Mouse (Mus musculus) hindbrain, embryonic 10.5 days (tissue): ENCODE results near the gene 4930544D05Rik. TPM values are rescaled to one million over a fixed set of nuclear protein-coding genes. Genes with fewer than 3 reads are reported as not detected.

ENCODE experiments used
- DNase-seq: peaks from one replicate; pipeline ENCODE4 v3.0.0-alpha.2; 2017; ENCODE audit warnings: low spot score
- H3K27ac ChIP-seq: fragments of 300-500 bp; sonication (generic); 2 replicates; pipeline ENCODE4 v1.5.1; 2016; ENCODE audit warnings: mild to moderate bottlenecking, moderate library complexity
- H3K27me3 ChIP-seq: fragments of 300-500 bp; sonication (generic); 2 replicates; pipeline ENCODE4 v1.6.1; 2016; ENCODE audit warnings: mild to moderate bottlenecking; ENCODE audit not compliant: poor library complexity, insufficient read depth, severe bottlenecking
- H3K36me3 ChIP-seq: fragments of 300-500 bp; sonication (generic); 2 replicates; pipeline ENCODE4 v1.6.1; 2016; ENCODE audit warnings: mild to moderate bottlenecking, moderate library complexity
- H3K4me1 ChIP-seq: fragments of 300-500 bp; sonication (generic); replicated peaks from 2 replicates; pipeline ENCODE4 v1.6.1; 2016; ENCODE audit warnings: mild to moderate bottlenecking
- H3K4me3 ChIP-seq: fragments of 300-500 bp; sonication (generic); 2 replicates; pipeline ENCODE4 v1.5.1; 2016; ENCODE audit warnings: mild to moderate bottlenecking, moderate library complexity
- H3K9me3 ChIP-seq: fragments of 300-500 bp; sonication (generic); 2 replicates; pipeline ENCODE4 v1.6.1; 2016; ENCODE audit warnings: mild to moderate bottlenecking, moderate library complexity
- WGBS: fragments of 180-500 bp; shearing (Covaris S2); methylation state at CpG from one replicate; pipeline ENCODE4 v1.1.7; 2016; 5-methylcytosine and 5-hydroxymethylcytosine counted together
- polyA plus RNA-seq: library from polyadenylated mRNA; unstranded; fragments of >200 nt; fragmentation: Nextera tagmentation; extraction: Ambion mirVana; gene quantifications from 2 replicates; pipeline ENCODE4 v1.2.1, GENCODE M21; 2016

4930544D05Rik gene
- polyA plus RNA-seq, 1 experiment from 2014 or later = not detected

DNA sequence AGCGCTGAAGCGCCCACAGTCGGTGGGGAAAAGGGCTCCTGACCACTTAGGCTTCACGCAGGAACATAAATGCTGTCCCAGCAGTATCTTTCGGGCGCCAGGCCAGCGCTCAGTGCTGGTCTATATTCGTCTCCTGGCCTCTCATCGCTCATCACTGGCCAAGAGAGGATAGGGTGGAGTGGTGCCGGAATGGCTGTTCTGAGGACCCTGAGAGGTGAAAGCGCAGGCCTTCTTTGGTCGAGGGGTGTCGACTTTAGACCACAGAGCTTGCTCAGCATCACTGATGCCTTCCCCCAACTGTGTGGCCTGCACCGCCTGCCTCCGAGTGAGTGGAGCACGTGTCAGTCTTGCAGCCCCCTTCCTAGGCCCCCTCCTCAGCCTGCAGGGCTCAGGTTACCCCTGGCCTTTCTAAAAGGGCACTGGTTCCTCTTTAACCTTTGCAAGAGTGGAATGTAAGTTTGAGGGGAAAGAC is 40.8 kb downstream of the 4930544D05Rik start:
- Histone ChIP-seq H3K4me1 (peaks cover 60% of the 10 kb centered on the region), H3K9me3 (no peaks in the 10 kb centered on the region), H3K36me3 (peaks cover 34% of the 10 kb centered on the region), H3K27me3 (no peaks in the 10 kb centered on the region), H3K4me3 (peak overlapping the region; percentile 97), H3K27ac (peak overlapping the region; percentile 99)
- peak; percentile 74 for DNase-seq
- WGBS = 3% methylated on average over 16 of the region's 16 CpGs

DNA sequence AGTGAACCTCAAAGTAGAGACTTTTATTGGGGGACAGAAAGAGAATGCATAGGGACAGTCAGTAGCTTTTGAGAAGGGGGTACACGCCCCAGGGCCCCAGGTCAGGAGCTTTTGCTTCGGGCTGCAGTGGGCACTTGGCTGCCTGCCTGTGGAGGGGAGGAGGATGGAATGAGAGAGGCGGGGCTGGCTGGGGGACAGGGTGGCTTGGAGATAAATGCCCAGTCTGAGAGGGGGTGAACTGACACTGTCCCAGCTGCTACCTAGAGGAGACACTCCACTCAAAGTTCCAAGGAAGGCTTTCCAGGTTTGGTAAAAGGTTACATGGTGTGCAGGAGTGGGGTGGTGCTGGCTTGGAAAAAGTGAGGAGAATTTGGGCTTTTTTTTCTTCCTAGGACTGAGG is 41.3 kb downstream of the 4930544D05Rik start, which contains the start of gene Eno3:
TSS of gene Eno3 (plus strand) at position 239 of the 400 bp plus-strand sequence.
- H3K9me3 ChIP-seq = no peaks in the 10 kb centered on the region
- 2% methylated on average over 3 of the region's 3 CpGs for WGBS
- H3K36me3 ChIP-seq = peaks cover 34% of the 10 kb centered on the region
- H3K27me3 ChIP-seq = no peaks in the 10 kb centered on the region
- peak within 1 kb of the TSS; percentile 99 for H3K27ac ChIP-seq
- peak within 1 kb of the TSS; percentile 97 for H3K4me3 ChIP-seq
- H3K4me1 ChIP-seq = peaks cover 57% of the 10 kb centered on the region
- peak; percentile 49 for DNase-seq

- peak overlapping the region; percentile 97 for H3K4me3 ChIP-seq
- peaks cover 34% of the 10 kb centered on the region for H3K36me3 ChIP-seq
- WGBS = 55% methylated on average over 6 of the region's 6 CpGs
- H3K27ac ChIP-seq = peak overlapping the region; percentile 99
- no peaks in the 10 kb centered on the region for H3K9me3 ChIP-seq
- no peaks in the 10 kb centered on the region for H3K27me3 ChIP-seq
- no peak for DNase-seq
- H3K4me1 ChIP-seq = peaks cover 51% of the 10 kb centered on the region
Measured at GRCm38 (mm10) chr11:70657573-70657972, 41.9 kb downstream of the 4930544D05Rik start.

DNA sequence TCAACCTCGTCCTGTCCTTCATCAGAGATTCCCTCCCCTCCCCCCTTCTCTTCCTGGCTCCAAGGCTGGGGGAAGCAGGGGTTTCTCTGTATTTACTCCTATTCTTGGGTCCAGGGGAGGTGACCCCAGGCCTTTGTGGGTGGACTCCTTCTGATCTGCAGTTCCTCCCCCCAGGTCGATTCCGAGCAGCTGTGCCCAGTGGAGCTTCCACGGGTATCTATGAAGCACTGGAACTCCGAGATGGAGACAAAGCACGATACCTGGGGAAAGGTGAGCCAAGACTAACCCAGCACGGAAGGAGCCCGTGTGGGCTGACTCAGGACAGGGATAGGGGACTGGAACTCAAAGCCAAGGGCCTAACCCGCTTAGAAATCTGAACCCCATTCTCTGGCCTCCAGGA is 42.3 kb downstream of the 4930544D05Rik start:
- Histone ChIP-seq H3K9me3 (no peaks in the 10 kb centered on the region), H3K27me3 (no peaks in the 10 kb centered on the region), H3K36me3 (peaks cover 34% of the 10 kb centered on the region), H3K4me3 (peak overlapping the region; percentile 97; the same call in 1 of the 2 replicates), H3K4me1 (peaks cover 46% of the 10 kb centered on the region), H3K27ac (peak overlapping the region; percentile 99)
- WGBS = 55% methylated on average over 9 of the region's 9 CpGs
- DNase-seq = no peak

DNA sequence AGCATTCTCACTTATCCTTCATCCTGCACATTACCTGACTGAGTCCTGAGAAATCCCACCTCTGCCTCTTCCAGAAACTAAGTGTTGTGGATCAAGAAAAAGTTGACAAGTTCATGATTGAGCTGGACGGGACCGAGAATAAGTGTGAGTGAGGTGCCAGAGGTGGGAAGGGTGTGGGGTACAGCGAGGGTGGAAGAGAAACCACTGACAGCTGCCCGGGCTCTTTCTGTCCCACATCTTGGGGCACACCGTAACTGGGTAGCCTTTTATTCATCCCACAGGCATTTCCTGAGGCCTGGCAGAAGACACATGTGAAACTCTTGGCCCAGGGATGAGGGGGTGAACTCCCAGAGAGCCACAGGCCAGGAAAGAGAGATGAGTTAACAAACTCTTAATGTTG is 42.9 kb downstream of the 4930544D05Rik start:
- 88% methylated on average over 5 of the region's 5 CpGs for WGBS
- Histone ChIP-seq H3K4me1 (peaks cover 44% of the 10 kb centered on the region), H3K36me3 (peaks cover 39% of the 10 kb centered on the region), H3K27ac (peak overlapping the region; percentile 99; the same call in 1 of the 2 replicates), H3K9me3 (no peaks in the 10 kb centered on the region), H3K27me3 (no peaks in the 10 kb centered on the region), H3K4me3 (no peak overlapping the region)
- DNase-seq = no peak

- H3K27me3 ChIP-seq = no peaks in the 10 kb centered on the region
- H3K4me1 ChIP-seq = peaks cover 44% of the 10 kb centered on the region
- DNase-seq = no peak
- WGBS = 79% methylated on average over 8 of the region's 8 CpGs
- H3K27ac ChIP-seq = no peak overlapping the region
- H3K36me3 ChIP-seq = peaks cover 43% of the 10 kb centered on the region
- no peak overlapping the region for H3K4me3 ChIP-seq
- H3K9me3 ChIP-seq = no peaks in the 10 kb centered on the region
Measured at GRCm38 (mm10) chr11:70658942-70659341, 43.3 kb downstream of the 4930544D05Rik start.

GRCm38 (mm10) chr11:70660571-70660970 is 44.9 kb downstream of the 4930544D05Rik start:
- Histone ChIP-seq H3K36me3 (peaks cover 59% of the 10 kb centered on the region), H3K4me3 (no peak overlapping the region), H3K4me1 (peaks cover 43% of the 10 kb centered on the region), H3K27me3 (no peaks in the 10 kb centered on the region), H3K9me3 (no peaks in the 10 kb centered on the region), H3K27ac (no peak overlapping the region)
- 89% methylated on average over 8 of the region's 8 CpGs for WGBS
- no peak for DNase-seq

- H3K4me3 ChIP-seq = no peak overlapping the region
- H3K4me1 ChIP-seq = peaks cover 28% of the 10 kb centered on the region
- WGBS = 92% methylated on average over 8 of the region's 8 CpGs
- H3K27me3 ChIP-seq = no peaks in the 10 kb centered on the region
- peaks cover 78% of the 10 kb centered on the region for H3K36me3 ChIP-seq
- no peak for DNase-seq
- no peaks in the 10 kb centered on the region for H3K9me3 ChIP-seq
- no peak overlapping the region for H3K27ac ChIP-seq
Measured at GRCm38 (mm10) chr11:70663101-70663500, 47.5 kb downstream of the 4930544D05Rik start.

- H3K27me3 ChIP-seq = no peaks in the 10 kb centered on the region
- no peak overlapping the region for H3K4me3 ChIP-seq
- peaks cover 78% of the 10 kb centered on the region for H3K36me3 ChIP-seq
- H3K9me3 ChIP-seq = no peaks in the 10 kb centered on the region
- peaks cover 22% of the 10 kb centered on the region for H3K4me1 ChIP-seq
- no peak overlapping the region for H3K27ac ChIP-seq
- WGBS = 98% methylated on average over 6 of the region's 6 CpGs
- DNase-seq = no peak
Measured at GRCm38 (mm10) chr11:70663957-70664356, 48.3 kb downstream of the 4930544D05Rik start.

DNA sequence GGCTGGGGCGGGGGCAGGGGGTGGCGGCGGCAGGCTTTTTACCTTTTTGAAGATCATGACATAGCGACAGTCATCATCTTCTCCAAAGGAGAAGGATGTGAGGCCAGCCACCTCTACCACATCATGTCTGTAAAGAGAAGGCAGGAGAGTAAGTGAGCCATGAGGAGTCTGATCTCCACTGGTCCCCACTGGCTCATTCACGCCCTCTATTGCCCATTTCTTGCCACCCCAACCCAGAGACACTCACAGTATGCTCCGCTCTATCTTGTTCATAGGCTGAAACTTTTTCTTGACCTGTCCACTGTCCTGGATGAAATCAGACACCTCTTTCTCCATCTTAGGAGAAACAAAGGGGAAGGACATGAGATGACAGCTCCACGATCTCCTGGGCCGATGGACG is 49.1 kb downstream of the 4930544D05Rik start:
- H3K27me3 ChIP-seq = no peaks in the 10 kb centered on the region
- H3K27ac ChIP-seq = no peak overlapping the region
- H3K4me3 ChIP-seq = no peak overlapping the region
- DNase-seq = no peak
- WGBS = 94% methylated on average over 9 of the region's 9 CpGs
- H3K4me1 ChIP-seq = peaks cover 24% of the 10 kb centered on the region
- H3K9me3 ChIP-seq = no peaks in the 10 kb centered on the region
- H3K36me3 ChIP-seq = peaks cover 75% of the 10 kb centered on the region

Other genes starting within 250 kb of the 4930544D05Rik start
- 50.6 and 53.0 TPM in 2 replicates for gene Pelp1, start 205.8 kb upstream of the 4930544D05Rik start, polyA plus RNA-seq
- 31.1 and 32.7 TPM in 2 replicates for gene Arrb2, start 183.2 kb upstream of the 4930544D05Rik start, polyA plus RNA-seq
- 48.3 and 49.2 TPM in 2 replicates for gene Med11, start 163.9 kb upstream of the 4930544D05Rik start, polyA plus RNA-seq
- gene Zmynd15, start 156.4 kb upstream of the 4930544D05Rik start, polyA plus RNA-seq = 0.25 and 0.30 TPM in 2 replicates
- gene Cxcl16, start 155.9 kb upstream of the 4930544D05Rik start, polyA plus RNA-seq = 0.31 and 0.41 TPM in 2 replicates
- 0.52 TPM in 1 of 2 replicates, not detected in the other for gene Tm4sf5, start 110.6 kb upstream of the 4930544D05Rik start, polyA plus RNA-seq
- gene Vmo1, start 101.2 kb upstream of the 4930544D05Rik start, polyA plus RNA-seq = 0.34 TPM in 1 of 2 replicates, not detected in the other
- gene Gltpd2, start 96.7 kb upstream of the 4930544D05Rik start, polyA plus RNA-seq = 0.35 and 0.47 TPM in 2 replicates
- gene Psmb6, start 90.5 kb upstream of the 4930544D05Rik start, polyA plus RNA-seq = 1,108 and 1,160 TPM in 2 replicates
- gene Gm40193, start 82.9 kb upstream of the 4930544D05Rik start, polyA plus RNA-seq = not detected in 2 replicates
- gene Pld2, start 75.8 kb upstream of the 4930544D05Rik start, polyA plus RNA-seq = 3.8 and 4.1 TPM in 2 replicates
- gene Mink1, start 53.0 kb upstream of the 4930544D05Rik start, polyA plus RNA-seq = 12.6 and 14.6 TPM in 2 replicates
- not detected in 2 replicates for gene Chrne, start 3.4 kb downstream of the 4930544D05Rik start, polyA plus RNA-seq
- 0.34 and 0.80 TPM in 2 replicates for gene Gp1ba, start 23.3 kb downstream of the 4930544D05Rik start, polyA plus RNA-seq
- gene Rnf167, start 31.4 kb downstream of the 4930544D05Rik start, polyA plus RNA-seq = 90.6 and 97.1 TPM in 2 replicates
- 144 and 155 TPM in 2 replicates for gene Slc25a11, start 31.6 kb downstream of the 4930544D05Rik start, polyA plus RNA-seq
- gene Pfn1, start 38.8 kb downstream of the 4930544D05Rik start, polyA plus RNA-seq = 1,872 and 1,874 TPM in 2 replicates
- 39.3 and 53.3 TPM in 2 replicates for gene Eno3, start 41.4 kb downstream of the 4930544D05Rik start, polyA plus RNA-seq
- gene Spag7, start 53.6 kb downstream of the 4930544D05Rik start, polyA plus RNA-seq = 185 and 191 TPM in 2 replicates
- 10.8 and 11.8 TPM in 2 replicates for gene Camta2, start 72.3 kb downstream of the 4930544D05Rik start, polyA plus RNA-seq
- 0.90 and 1.1 TPM in 2 replicates for gene Inca1, start 84.3 kb downstream of the 4930544D05Rik start, polyA plus RNA-seq
- gene Kif1c, start 84.7 kb downstream of the 4930544D05Rik start, polyA plus RNA-seq = 1.7 and 2.1 TPM in 2 replicates
- 7.2 and 8.1 TPM in 2 replicates for gene Zfp3, start 148.4 kb downstream of the 4930544D05Rik start, polyA plus RNA-seq
- gene Scimp, start 196.7 kb downstream of the 4930544D05Rik start, polyA plus RNA-seq = not detected in 2 replicates
- 32.5 and 41.7 TPM in 2 replicates for gene Rabep1, start 228.9 kb downstream of the 4930544D05Rik start, polyA plus RNA-seq